Mouse (Mus musculus): ENCODE data around the gene Vamp9. TPM values are rescaled to one million over a fixed set of nuclear protein-coding genes. Genes with fewer than 3 reads are reported as not detected.

The Vamp9 gene
- polyA plus RNA-seq, 1 experiment from 2014 or later: 1.0 TPM

DNA sequence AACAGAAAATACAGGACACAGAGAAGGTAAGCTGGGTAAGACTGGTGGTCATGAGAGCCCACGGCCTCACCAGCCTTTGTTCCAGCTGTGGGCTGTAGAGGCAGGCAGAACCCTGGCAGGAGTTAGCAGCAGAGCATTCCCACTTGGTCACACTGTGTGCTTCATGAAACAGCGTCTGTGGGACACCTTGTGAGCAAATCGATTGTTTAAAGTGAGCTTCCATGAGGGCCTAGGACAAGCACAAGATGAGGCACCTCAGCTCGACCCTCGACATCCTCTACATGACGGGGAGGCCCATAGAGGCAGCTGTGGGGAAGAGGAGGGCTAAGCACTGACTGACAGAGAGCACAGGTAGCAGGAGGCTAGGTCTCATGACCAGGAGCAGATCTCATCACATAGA lies 25.9 kb downstream of the Vamp9 start:
- no peak overlapping the region for H3K4me3 ChIP-seq (replicated peaks; ENCODE audit: low read length)

GRCm38 (mm10) chr5:99939440-99939839 lies 33.4 kb downstream of the Vamp9 start:
- ATAC-seq (ENCODE audit: low FRiP score) (no peak), DNase-seq (ENCODE audit: low spot score) (no peak)
- Histone ChIP-seq H3K36me3 (replicated peaks; ENCODE audit: control insufficient read depth, insufficient read depth) (no peaks in the 10 kb centered on the region), H3K4me2 (replicated peaks) (no peak overlapping the region), H3K4me3 (replicated peaks; ENCODE audit: low read length) (no peak overlapping the region), H3K27ac (no peak overlapping the region), H3K4me1 (replicated peaks; ENCODE audit: control insufficient read depth, insufficient read depth, low read length) (no peaks in the 10 kb centered on the region), H3K27me3 (ENCODE audit: control insufficient read depth, insufficient read depth, low read length) (no peaks in the 10 kb centered on the region), H3K9me3 (ENCODE audit: control insufficient read depth, low read length) (peaks cover 5% of the 10 kb centered on the region; the same call in 1 of the 2 replicates), H3K9ac (no peak overlapping the region)
- WGBS: 71% methylated on average over 3 of the region's 3 CpGs

More for the DNA sequence above, 25.9 kb downstream of the Vamp9 start:
- H3K4me2 ChIP-seq (replicated peaks): no peak overlapping the region
- H3K27ac ChIP-seq: no peak overlapping the region
- H3K36me3 ChIP-seq (replicated peaks; ENCODE audit: control insufficient read depth, insufficient read depth): no peaks in the 10 kb centered on the region
- DNase-seq (ENCODE audit: low spot score) (no peak), ATAC-seq (ENCODE audit: low FRiP score) (no peak)
- no peaks in the 10 kb centered on the region for H3K27me3 ChIP-seq (ENCODE audit: control insufficient read depth, insufficient read depth, low read length)
- no peak overlapping the region for H3K9ac ChIP-seq
- no peaks in the 10 kb centered on the region for H3K9me3 ChIP-seq (ENCODE audit: control insufficient read depth, low read length)
- H3K4me1 ChIP-seq (replicated peaks; ENCODE audit: control insufficient read depth, insufficient read depth, low read length): no peaks in the 10 kb centered on the region
- WGBS: 84% methylated on average over 6 of the region's 6 CpGs

DNA sequence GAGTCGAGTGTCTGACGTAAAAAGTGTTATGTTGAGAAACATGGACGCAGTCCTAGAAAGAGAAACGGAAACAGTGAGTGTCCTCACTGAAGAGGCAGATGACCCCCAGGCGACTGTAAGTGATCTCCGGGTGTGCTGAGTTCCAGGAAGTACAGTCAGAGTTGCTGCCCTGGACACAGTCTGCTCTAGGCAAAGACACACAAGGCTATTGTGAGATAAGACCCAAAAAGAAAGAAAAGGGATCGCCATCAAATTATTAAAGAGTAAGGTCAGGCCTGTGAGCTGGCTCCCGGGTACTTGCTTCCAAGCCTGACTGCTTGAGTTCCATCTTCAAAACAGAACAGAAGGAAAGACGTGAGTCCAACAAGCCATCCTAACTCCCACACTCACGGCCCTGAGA lies 35.2 kb downstream of the Vamp9 start:
- peaks cover 15% of the 10 kb centered on the region for H3K9me3 ChIP-seq (ENCODE audit: control insufficient read depth, low read length)
- no peak overlapping the region for H3K4me2 ChIP-seq (replicated peaks)
- 81% methylated on average over 10 of the region's 10 CpGs for WGBS

GRCm38 (mm10) chr5:99941776-99942502 lies 35.9 kb downstream of the Vamp9 start:
- Histone ChIP-seq H3K27me3 (ENCODE audit: control insufficient read depth, insufficient read depth, low read length) (no peaks in the 10 kb centered on the region), H3K4me2 (replicated peaks) (no peak overlapping the region), H3K27ac (no peak overlapping the region), H3K4me1 (replicated peaks; ENCODE audit: control insufficient read depth, insufficient read depth, low read length) (no peaks in the 10 kb centered on the region), H3K9ac (no peak overlapping the region), H3K4me3 (replicated peaks; ENCODE audit: low read length) (no peak overlapping the region), H3K36me3 (replicated peaks; ENCODE audit: control insufficient read depth, insufficient read depth) (no peaks in the 10 kb centered on the region), H3K9me3 (ENCODE audit: control insufficient read depth, low read length) (peaks cover 15% of the 10 kb centered on the region)
- ATAC-seq (ENCODE audit: low FRiP score) (no peak), DNase-seq (ENCODE audit: low spot score) (no peak)
- 35% methylated on average over 10 of the region's 10 CpGs for WGBS

More for the DNA sequence above, 35.2 kb downstream of the Vamp9 start:
- DNase-seq (ENCODE audit: low spot score) (no peak), ATAC-seq (ENCODE audit: low FRiP score) (no peak)
- Histone ChIP-seq H3K9ac (no peak overlapping the region), H3K4me1 (replicated peaks; ENCODE audit: control insufficient read depth, insufficient read depth, low read length) (no peaks in the 10 kb centered on the region), H3K27me3 (ENCODE audit: control insufficient read depth, insufficient read depth, low read length) (no peaks in the 10 kb centered on the region), H3K27ac (no peak overlapping the region), H3K4me3 (replicated peaks; ENCODE audit: low read length) (no peak overlapping the region), H3K36me3 (replicated peaks; ENCODE audit: control insufficient read depth, insufficient read depth) (no peaks in the 10 kb centered on the region)

- no peak overlapping the region for H3K4me3 ChIP-seq (replicated peaks; ENCODE audit: low read length)
- DNase-seq (ENCODE audit: low spot score) (no peak), ATAC-seq (ENCODE audit: low FRiP score) (no peak)
- 81% methylated on average over 5 of the region's 5 CpGs for WGBS
- no peak overlapping the region for H3K27ac ChIP-seq
- H3K9me3 ChIP-seq (ENCODE audit: control insufficient read depth, low read length): no peaks in the 10 kb centered on the region
- H3K4me2 ChIP-seq (replicated peaks): no peak overlapping the region
- peaks cover 6% of the 10 kb centered on the region for H3K36me3 ChIP-seq (replicated peaks; ENCODE audit: control insufficient read depth, insufficient read depth)
- no peaks in the 10 kb centered on the region for H3K27me3 ChIP-seq (ENCODE audit: control insufficient read depth, insufficient read depth, low read length)
- no peaks in the 10 kb centered on the region for H3K4me1 ChIP-seq (replicated peaks; ENCODE audit: control insufficient read depth, insufficient read depth, low read length)
- no peak overlapping the region for H3K9ac ChIP-seq
Measured at GRCm38 (mm10) chr5:99952513-99952912, 46.5 kb downstream of the Vamp9 start.

DNA sequence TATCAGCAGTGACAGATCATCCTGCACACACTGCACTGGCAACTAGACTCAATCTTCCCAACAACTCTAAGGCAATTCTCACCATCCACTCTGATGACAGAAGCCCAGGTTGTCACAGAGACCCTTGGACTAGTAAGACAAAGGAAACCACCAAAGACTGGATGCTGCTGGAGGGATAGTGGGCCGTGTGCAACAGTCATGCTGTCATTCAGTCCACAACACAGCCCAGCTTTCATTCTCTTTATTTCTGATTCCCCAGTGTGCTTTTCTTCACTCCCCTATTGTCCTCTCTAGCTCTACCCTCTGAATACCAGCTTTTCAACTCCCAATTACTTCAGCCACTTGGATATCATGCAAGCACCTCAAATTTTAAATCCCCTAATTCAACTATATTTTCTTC lies 47.8 kb downstream of the Vamp9 start:
- no peak for DNase-seq (ENCODE audit: low spot score)
- no peaks in the 10 kb centered on the region for H3K9me3 ChIP-seq (ENCODE audit: control insufficient read depth, low read length)
- no peak overlapping the region for H3K27ac ChIP-seq
- no peak overlapping the region for H3K4me2 ChIP-seq (replicated peaks)
- no peak overlapping the region for H3K4me3 ChIP-seq (replicated peaks; ENCODE audit: low read length)
- WGBS: 8% methylated on average over 1 of the region's 1 CpGs
- H3K36me3 ChIP-seq (replicated peaks; ENCODE audit: control insufficient read depth, insufficient read depth): peaks cover 17% of the 10 kb centered on the region
- H3K4me1 ChIP-seq (replicated peaks; ENCODE audit: control insufficient read depth, insufficient read depth, low read length): no peaks in the 10 kb centered on the region
- H3K27me3 ChIP-seq (ENCODE audit: control insufficient read depth, insufficient read depth, low read length): no peaks in the 10 kb centered on the region
- peak; percentile 40; the same call in 1 of the 2 replicates for ATAC-seq (ENCODE audit: low FRiP score)
- H3K9ac ChIP-seq: no peak overlapping the region

- H3K9me3 ChIP-seq (ENCODE audit: control insufficient read depth, low read length): no peaks in the 10 kb centered on the region
- H3K4me1 ChIP-seq (replicated peaks; ENCODE audit: control insufficient read depth, insufficient read depth, low read length): no peaks in the 10 kb centered on the region
- H3K36me3 ChIP-seq (replicated peaks; ENCODE audit: control insufficient read depth, insufficient read depth): peaks cover 57% of the 10 kb centered on the region
- H3K27me3 ChIP-seq (ENCODE audit: control insufficient read depth, insufficient read depth, low read length): no peaks in the 10 kb centered on the region
- 94% methylated on average over 1 of the region's 1 CpGs for WGBS
- no peak overlapping the region for H3K9ac ChIP-seq
- H3K4me2 ChIP-seq (replicated peaks): no peak overlapping the region
- DNase-seq (ENCODE audit: low spot score): no peak
- H3K4me3 ChIP-seq (replicated peaks; ENCODE audit: low read length): no peak overlapping the region
- ATAC-seq (ENCODE audit: low FRiP score): no peak
- no peak overlapping the region for H3K27ac ChIP-seq
Measured at GRCm38 (mm10) chr5:99958666-99959065, 52.6 kb downstream of the Vamp9 start.

- Histone ChIP-seq H3K4me3 (replicated peaks; ENCODE audit: low read length) (no peak overlapping the region), H3K27me3 (ENCODE audit: control insufficient read depth, insufficient read depth, low read length) (no peaks in the 10 kb centered on the region), H3K9ac (no peak overlapping the region), H3K4me1 (replicated peaks; ENCODE audit: control insufficient read depth, insufficient read depth, low read length) (no peaks in the 10 kb centered on the region), H3K36me3 (replicated peaks; ENCODE audit: control insufficient read depth, insufficient read depth) (peaks cover 64% of the 10 kb centered on the region), H3K27ac (no peak overlapping the region), H3K4me2 (replicated peaks) (no peak overlapping the region), H3K9me3 (ENCODE audit: control insufficient read depth, low read length) (no peaks in the 10 kb centered on the region)
- 78% methylated on average over 2 of the region's 2 CpGs for WGBS
- DNase-seq (ENCODE audit: low spot score) (no peak), ATAC-seq (ENCODE audit: low FRiP score) (no peak)
Measured at GRCm38 (mm10) chr5:99959236-99959936, 53.3 kb downstream of the Vamp9 start.

DNA sequence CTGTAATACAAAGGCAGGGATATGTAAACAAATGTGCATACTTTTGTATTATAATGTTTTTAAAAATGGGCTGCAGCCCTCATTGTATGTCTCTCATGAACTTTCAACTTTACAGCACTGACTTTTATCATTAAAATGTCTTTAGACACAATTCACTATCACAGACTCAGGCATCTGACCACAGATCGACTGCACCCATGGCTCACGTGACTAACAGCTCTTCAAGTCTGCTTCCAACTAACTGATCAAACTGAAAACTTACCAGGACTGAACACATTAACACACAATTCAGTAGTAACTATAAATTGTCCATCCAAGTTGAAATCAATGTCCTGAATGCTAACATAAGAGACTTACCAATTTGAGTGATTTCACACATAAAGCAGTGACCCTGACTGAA lies 53.9 kb downstream of the Vamp9 start:
- H3K36me3 ChIP-seq (replicated peaks; ENCODE audit: control insufficient read depth, insufficient read depth): peaks cover 70% of the 10 kb centered on the region
- H3K27me3 ChIP-seq (ENCODE audit: control insufficient read depth, insufficient read depth, low read length): no peaks in the 10 kb centered on the region
- no peak overlapping the region for H3K9ac ChIP-seq
- no peaks in the 10 kb centered on the region for H3K4me1 ChIP-seq (replicated peaks; ENCODE audit: control insufficient read depth, insufficient read depth, low read length)
- DNase-seq (ENCODE audit: low spot score) (no peak), ATAC-seq (ENCODE audit: low FRiP score) (no peak)
- no peak overlapping the region for H3K27ac ChIP-seq
- no peak overlapping the region for H3K4me3 ChIP-seq (replicated peaks; ENCODE audit: low read length)
- WGBS: 80% methylated on average over 2 of the region's 2 CpGs
- H3K4me2 ChIP-seq (replicated peaks): no peak overlapping the region
- H3K9me3 ChIP-seq (ENCODE audit: control insufficient read depth, low read length): no peaks in the 10 kb centered on the region
